Comparison of ENCODE assay signal across 23 mouse cellular contexts in the genomic region with DNA sequence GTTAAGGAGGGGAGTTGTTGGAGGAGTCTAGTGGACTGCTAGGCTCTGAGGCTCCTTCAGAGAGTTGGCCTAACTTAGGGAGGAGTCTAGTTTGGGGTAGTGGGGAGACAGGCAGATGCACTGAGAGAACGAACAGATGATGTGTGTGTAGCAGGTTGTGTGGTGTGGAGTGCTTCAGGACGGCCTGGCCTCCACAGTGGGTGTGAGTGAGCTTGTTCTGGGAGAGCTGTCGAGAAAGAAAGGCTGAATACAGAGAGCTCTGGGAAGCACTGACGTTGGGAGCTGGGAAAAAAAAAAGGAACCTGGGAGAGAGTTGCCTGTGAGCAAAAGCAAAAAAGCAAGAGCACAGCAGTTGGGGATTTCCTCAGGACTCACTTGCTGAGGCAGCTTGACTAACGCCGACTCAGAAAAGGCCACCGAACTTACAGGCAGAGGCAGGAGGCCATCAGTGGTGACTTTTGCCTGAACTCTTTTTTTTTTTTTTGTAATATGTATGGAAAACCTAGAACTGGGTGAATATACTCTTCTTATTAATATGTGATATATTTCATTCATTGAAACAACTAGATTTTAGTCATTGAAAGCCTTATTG. TPM values are rescaled to one million over a fixed set of nuclear protein-coding genes. Genes with fewer than 3 reads are reported as not detected.
A peak's percentile ranks its signal among the peaks of the same experiment; 100 is the strongest.
DNase-seq lines count a peak whose midpoint lies in the region; TF ChIP-seq lines count a peak whose summit lies in the region.
"Had no signal": no experiment of that assay in that cellular context is flagged by ENCODE, and none has a peak within 500 bp of the region (broad histone marks: within the 10 kb centered on the region; RNA-seq: fewer than 3 reads in every experiment).

No protein-coding gene starts in this region.

- H3K4me3 ChIP-seq in thymus, adult 2 months (ENCODE audit: control insufficient read depth, insufficient read depth, low read length), result no peak overlapping the region
- no peak overlapping the region for H3K4me3 ChIP-seq in bone marrow macrophage, adult 2 months (ENCODE audit: insufficient read depth, low read length)
- no peak overlapping the region for H3K4me3 ChIP-seq in macrophage (ENCODE audit: inconsistent target)
- H3K4me3 ChIP-seq in embryonic facial prominence, embryonic 10.5 days, result no peak overlapping the region
- H3K4me3 ChIP-seq: forebrain, embryonic 10.5 days; forebrain, embryonic 13.5 days; hindbrain, embryonic 10.5 days; hindbrain, embryonic 13.5 days had no signal

- peaks cover 97% of the 10 kb centered on the region for H3K79me2 ChIP-seq in macrophage (ENCODE audit: inconsistent target)

- peak overlapping the region; percentile 22; the same call in 1 of the 2 replicates for H3K27ac ChIP-seq in thymus, adult 2 months (ENCODE audit: control insufficient read depth, insufficient read depth, low read length)
- peak overlapping the region; percentile 30 for H3K27ac ChIP-seq in bone marrow macrophage, adult 2 months (ENCODE audit: insufficient read depth, low read depth, low read length)
- peak overlapping the region; percentile 39 for H3K27ac ChIP-seq in macrophage
- no peak overlapping the region for H3K27ac ChIP-seq in embryonic facial prominence, embryonic 10.5 days (replicated peaks)
- H3K27ac ChIP-seq: forebrain, embryonic 10.5 days; forebrain, embryonic 13.5 days; hindbrain, embryonic 10.5 days; hindbrain, embryonic 13.5 days had no signal

- no peaks in the 10 kb centered on the region for H3K36me3 ChIP-seq in thymus, adult 2 months (ENCODE audit: control insufficient read depth, insufficient read depth, low read length)
- no peaks in the 10 kb centered on the region for H3K36me3 ChIP-seq in macrophage (ENCODE audit: inconsistent target)
- H3K36me3 ChIP-seq in embryonic facial prominence, embryonic 10.5 days (replicated peaks), result peaks cover 50% of the 10 kb centered on the region

- H3K27me3 ChIP-seq in thymus, adult 2 months (ENCODE audit: control insufficient read depth, insufficient read depth, low read length), result no peaks in the 10 kb centered on the region
- no peaks in the 10 kb centered on the region for H3K27me3 ChIP-seq in embryonic facial prominence, embryonic 10.5 days (replicated peaks; ENCODE audit: low read depth, poor library complexity, severe bottlenecking)
- H3K27me3 ChIP-seq: forebrain, embryonic 13.5 days; hindbrain, embryonic 13.5 days; Patski had no signal

- 90% methylated on average over 7 of the region's 7 CpGs for WGBS in thymus, adult 2 months
- WGBS in macrophage (ENCODE audit: missing documents), result 62% methylated on average over 7 of the region's 7 CpGs
- WGBS in embryonic facial prominence, embryonic 10.5 days, result 89% methylated on average over 7 of the region's 7 CpGs

- TF ChIP-seq CTCF in thymus, adult 2 months (IDR thresholded peaks at IDR 0.05; ENCODE audit: borderline replicate concordance, control insufficient read depth, extremely low read depth, insufficient read depth, low read length, poor library complexity), result no peak
- TF ChIP-seq CTCF in bone marrow macrophage, adult 2 months (IDR thresholded peaks at IDR 0.05; ENCODE audit: low read depth, low read length), result no peak

- H3K9me3 ChIP-seq in embryonic facial prominence, embryonic 10.5 days, result no peaks in the 10 kb centered on the region
- H3K9me3 ChIP-seq: forebrain, embryonic 10.5 days; forebrain, embryonic 13.5 days; G1E; hindbrain, embryonic 10.5 days; hindbrain, embryonic 13.5 days had no signal

- peaks cover 5% of the 10 kb centered on the region; the same call in 1 of the 2 replicates for H3K4me1 ChIP-seq in thymus, adult 2 months (replicated peaks; ENCODE audit: control insufficient read depth, insufficient read depth, low read length)
- H3K4me1 ChIP-seq in bone marrow macrophage, adult 2 months (ENCODE audit: control insufficient read depth, insufficient read depth, low read length), result peaks cover 35% of the 10 kb centered on the region
- peaks cover 21% of the 10 kb centered on the region for H3K4me1 ChIP-seq in embryonic facial prominence, embryonic 10.5 days

- no peak for TF ChIP-seq POLR2A in thymus, adult 2 months (IDR thresholded peaks at IDR 0.05; ENCODE audit: control insufficient read depth, extremely low read depth, insufficient read depth, low read length, poor library complexity)
- TF ChIP-seq POLR2A in bone marrow macrophage, adult 2 months (IDR thresholded peaks at IDR 0.05; ENCODE audit: borderline replicate concordance, low read depth, low read length), result no peak

- peak; percentile 80 for DNase-seq in heart, adult 11 months
- no peak for DNase-seq in heart, postnatal 4 days
- DNase-seq in thymus, adult 2 months, result no peak
- DNase-seq in thymus, postnatal 25 days, result no peak
- DNase-seq in ovary, postnatal 14 days (ENCODE audit: low spot score), result no peak
- DNase-seq in embryonic facial prominence, embryonic 10.5 days (ENCODE audit: low spot score), result no peak
- DNase-seq: adrenal gland, postnatal 10 days; adrenal gland, postnatal 36 days; cerebellum, adult 11-12 months; cerebellum, adult 8-10 months; cerebellum, postnatal 10 days; cerebellum, postnatal 36 days; embryo, embryonic 11 days; forebrain, postnatal 0 days; gastrocnemius, postnatal 25 days had no signal

RNA-seq across cellular contexts. Expression of a gene that starts 11.1 kb away (rescaled TPM):
- 10 to 100 TPM; 38.7 to 39.2 TPM for total RNA-seq in heart, postnatal 4 days (2021)
- 18.1 and 22.2 TPM in 2 replicates for polyA plus RNA-seq in thymus, adult 2 months (2012; rRNA removed)
- polyA plus RNA-seq in bone marrow macrophage, adult 2 months (2012; ENCODE audit: insufficient read depth, insufficient read length, missing spikeins), result 26.2 and 33.0 TPM in 2 replicates
- 100 to 1,000 TPM in 20 of 26 experiments, 10 to 100 TPM in 6; 51.9 to 259 (median 130) TPM for total RNA-seq in macrophage (2018; cell fraction: chromatin; rRNA removed)
- total RNA-seq in macrophage (2018; cell fraction: cytosol; rRNA removed), result 10 to 100 TPM; 27.3 to 70.0 (median 49.2) TPM
- total RNA-seq in macrophage (2018; cell fraction: nucleus; rRNA removed), result 100 to 1,000 TPM in 8 of 26 experiments, 10 to 100 TPM in 18; 41.0 to 144 (median 73.0) TPM
- 17.8 to 25.7 TPM (median 22.8 TPM) in 3 replicates for polyA plus RNA-seq in macrophage (2018)
- 16.2 and 16.9 TPM in 2 replicates for polyA plus RNA-seq in embryonic facial prominence, embryonic 10.5 days (2016; fragmentation: Nextera tagmentation; extraction: Ambion mirVana)
